Mouse (Mus musculus) cerebellum, adult 11 months (tissue): ENCODE results near the gene Hspg2.
"Not testable (repeated sequence)": the region's sequence is repeated elsewhere in the genome, so short reads cannot be mapped to it uniquely, and the experiment has no call there.

ENCODE experiments used
- DNase-seq: peaks from one replicate; pipeline ENCODE4 v3.0.0; 2022

The Hspg2 gene

DNA sequence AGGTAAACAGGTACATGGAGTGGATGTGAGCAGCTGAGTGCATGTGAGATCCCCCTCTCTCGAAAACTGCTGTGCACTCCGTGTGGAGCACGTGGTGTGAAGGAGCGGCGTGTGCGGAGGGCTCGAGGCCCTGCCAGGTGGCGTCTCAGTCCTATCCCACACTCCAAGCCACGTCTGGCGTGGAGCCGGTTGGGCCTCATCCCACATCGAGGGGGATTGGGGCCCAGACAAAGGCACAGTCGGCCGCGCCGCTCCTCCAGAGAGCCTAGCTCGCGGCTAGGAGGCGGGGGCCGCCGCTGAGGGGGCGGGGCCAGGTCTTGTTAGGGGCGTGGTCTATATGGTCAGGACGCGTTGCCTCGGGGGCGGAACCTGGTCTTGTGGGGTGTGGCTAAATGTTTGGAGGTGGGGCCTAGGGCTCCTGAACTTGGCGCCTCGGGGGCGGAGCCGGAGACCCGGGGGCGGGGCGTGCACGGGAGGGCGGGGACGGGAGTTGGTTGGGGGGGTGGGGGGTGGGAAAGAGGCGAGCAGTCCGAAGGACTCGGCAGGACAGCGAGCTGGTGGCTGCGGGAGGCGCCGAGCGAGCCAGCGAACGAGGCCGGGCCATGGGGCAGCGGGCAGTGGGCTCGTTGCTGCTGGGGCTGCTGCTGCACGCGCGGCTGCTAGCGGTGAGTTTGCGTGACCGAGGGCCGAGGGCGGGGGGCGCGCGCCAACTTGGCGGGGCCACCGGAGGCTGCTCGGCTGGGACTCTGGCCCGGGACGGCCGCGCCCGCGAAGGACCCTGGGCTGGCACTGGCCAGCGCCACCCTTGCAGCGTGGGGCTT, at the start of gene Hspg2:
TSS of gene Hspg2 (plus strand) at position 510 of the 821 bp plus-strand sequence.
- peak; percentile 71 for DNase-seq

DNA sequence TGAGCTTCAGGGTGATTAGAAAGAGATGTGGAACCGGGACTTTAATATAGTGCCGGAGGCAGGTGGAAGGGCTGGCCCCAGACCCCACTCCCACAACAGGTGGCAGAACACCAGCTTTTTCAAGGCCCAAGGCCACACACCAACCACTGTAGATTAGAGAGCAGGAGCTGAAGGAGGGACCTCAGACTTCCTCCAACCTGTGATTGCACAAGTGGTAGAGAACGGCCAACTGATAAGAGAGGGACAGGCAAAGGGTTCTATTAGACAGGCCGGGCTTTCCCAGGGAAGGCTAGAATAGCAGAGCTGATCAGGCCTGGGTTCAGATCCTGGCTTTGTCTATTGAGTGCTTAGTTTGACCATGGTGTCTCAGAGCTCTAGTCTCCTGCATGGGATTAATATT, 38.1 kb upstream of the Hspg2 start, which contains the start of gene Cela3b:
TSS of gene Cela3b (minus strand) at position 39 of the 400 bp plus-strand sequence.
- DNase-seq, result no peak

- DNase-seq, result not testable (repeated sequence)
Measured at GRCm38 (mm10) chr4:137432700-137433550, 35.6 kb upstream of the Hspg2 start.

DNA sequence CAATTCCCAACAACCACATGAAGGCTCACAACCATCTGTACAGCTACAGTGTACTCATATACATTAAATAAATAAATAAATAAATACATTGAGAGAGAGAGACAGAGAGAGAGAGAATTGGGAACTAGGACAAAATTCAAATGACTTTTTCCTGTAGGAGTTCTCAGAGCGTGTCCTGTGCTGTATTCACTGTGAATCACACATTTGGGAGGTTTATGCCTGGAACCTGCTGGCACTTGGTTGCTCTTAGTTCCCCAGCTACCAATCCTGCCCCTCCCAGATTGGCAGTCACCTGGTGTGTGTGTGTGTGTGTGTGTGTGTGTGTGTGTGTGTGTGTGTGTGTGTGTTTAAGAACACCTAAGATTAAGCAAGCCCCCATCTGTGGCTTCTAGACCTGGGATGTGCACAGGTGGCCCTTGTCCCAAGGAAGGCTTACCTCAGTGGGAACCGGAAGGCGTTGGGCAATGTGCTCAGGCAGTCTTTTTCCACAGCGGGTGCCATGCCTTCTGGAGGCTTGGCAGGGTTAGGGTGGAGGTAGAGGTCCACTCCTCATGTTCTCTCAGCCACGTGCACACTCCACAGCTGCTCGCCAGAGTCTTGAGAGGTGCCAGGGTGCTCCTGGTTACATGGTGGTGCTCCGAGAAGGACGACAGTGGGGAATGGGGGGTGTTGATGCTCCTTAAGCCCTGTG, 31.4 kb upstream of the Hspg2 start:
- DNase-seq, result no peak

DNA sequence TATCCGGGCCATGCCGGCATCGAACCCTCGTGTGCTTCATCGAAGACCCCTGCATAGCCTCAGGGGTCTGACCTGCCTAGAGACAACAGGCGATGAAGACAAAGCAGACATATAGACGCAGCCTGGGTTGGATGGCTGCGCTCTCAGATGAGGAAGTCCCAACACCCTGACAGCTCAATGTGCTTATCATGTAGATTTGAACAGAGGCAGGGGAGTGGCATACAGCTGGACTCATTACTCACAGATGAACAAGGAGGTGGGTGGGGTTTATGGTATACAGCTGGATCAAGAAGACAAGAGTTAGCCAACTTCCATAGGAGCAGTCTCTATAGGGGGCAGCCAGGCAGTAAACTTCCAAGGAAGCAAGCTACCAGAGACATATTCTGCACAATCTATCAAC, 29.7 kb upstream of the Hspg2 start:
- no peak for DNase-seq

DNA sequence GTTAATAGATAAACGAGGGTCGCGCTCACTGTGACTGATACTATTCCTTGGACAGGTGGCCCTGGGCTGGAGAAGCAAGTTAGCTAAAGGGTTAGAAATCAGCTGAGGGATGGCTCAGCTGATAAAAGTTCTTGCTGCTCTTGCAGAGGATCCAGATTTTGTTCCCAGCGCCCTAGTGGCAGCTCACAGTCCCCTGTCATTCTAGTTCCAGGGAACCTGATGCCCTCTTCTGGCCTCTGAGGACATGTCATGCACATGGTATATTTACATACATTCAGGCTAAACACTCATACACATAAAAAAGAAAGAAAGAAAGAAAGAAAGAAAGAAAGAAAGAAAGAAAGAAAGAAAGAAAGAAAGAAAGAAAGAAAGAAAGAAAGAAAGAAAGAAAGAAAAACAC, 27.2 kb upstream of the Hspg2 start:
- DNase-seq, result no peak

DNA sequence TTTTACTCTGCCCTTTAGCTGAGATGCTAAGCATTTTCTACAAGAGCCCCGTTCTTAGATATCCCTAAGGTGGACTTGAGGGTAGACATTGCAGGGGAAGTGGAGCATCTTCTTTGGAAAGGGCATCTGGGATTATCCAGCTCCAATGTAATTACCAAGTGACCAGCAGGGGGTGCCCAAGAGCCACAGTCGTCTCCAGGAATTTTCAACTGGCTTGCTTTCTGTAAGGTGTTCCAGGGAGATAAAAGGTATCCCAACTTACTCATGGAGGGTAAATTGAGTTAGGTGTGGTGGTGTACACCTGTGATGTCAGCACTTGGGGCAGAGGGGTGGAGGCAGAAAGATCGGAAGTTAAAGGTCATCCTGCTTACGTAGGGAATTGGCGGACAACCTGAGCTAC, 24.9 kb upstream of the Hspg2 start:
- peak; percentile 76 for DNase-seq

DNA sequence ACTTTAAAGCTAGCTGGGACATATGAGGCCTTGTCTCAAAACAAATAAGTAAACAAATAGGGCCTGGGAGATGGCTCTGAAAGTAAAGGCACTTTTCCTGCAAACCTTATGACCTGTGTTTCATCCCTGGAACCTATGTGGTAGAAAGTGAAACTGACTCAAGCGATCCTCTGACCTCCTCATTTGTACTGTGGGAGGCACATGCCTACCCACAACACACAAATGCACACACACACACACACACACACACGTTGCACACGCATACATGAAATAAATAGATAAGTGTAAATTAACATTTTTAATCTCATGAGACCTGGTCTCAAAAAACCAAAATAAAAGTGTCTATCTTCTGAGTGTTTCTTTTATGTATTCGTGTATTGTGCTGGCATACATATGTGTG, 22.7 kb upstream of the Hspg2 start:
- no peak for DNase-seq

DNA sequence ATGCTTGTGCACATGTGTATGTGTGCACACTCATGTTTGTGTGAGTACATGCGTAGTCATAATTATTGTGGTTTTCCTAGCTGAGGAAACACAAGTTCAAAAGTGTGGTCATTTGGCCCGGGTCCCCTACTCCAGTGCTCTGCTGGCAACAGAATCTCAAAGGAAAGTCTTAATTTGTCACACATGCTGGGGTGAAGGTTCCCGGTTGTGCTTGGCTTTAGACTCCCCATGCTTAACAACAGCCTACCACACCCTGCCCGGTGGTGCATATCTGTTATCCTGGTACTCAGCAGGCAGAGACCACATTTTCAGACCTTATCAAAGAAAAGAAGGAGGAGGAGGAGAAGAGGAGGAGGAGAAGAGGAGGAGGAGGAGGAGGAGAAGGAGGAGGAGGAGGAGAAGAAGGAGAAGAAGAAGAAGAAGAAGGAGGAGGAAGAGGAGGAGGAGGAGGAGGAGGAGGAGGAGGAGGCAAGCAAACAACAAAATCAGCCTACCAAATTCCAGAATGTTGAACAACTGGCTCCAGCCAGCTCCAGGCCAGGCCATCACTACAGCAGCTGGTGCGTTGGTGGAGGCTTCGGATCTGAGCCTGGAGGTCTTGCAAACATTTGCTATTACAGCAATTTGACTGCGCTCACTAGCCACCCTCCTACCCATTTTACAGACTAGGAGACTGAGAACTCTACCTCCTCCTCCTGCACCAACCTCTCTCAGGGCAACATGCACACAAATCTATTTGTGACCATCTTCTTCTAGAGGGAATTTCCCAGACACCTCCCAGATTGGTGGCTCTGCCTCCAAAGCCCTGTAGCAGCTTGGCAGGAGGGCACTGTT, 21.0 kb upstream of the Hspg2 start:
- DNase-seq, result no peak

DNA sequence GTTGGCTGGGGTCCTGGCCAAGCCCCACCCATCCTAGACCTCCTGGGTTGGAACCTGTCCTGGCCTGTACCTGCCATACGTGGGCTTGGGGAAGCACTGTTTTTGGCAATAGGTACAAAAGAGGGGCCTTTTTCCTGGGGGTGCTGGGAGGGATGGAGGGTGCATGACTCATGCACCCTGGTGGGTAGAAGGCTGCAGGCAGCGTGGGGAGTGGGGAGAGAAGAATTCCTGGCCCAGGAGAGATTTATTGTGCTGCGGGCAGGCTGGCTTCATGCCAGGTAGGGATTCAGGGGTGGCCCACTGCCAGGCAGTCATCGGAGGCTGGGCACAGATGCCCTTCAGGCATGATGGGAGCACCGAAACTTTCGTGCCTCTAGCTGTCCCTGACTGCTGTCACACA, 20.4 kb upstream of the Hspg2 start:
- DNase-seq, result no peak

GRCm38 (mm10) chr4:137448641-137449040, 19.9 kb upstream of the Hspg2 start:
- DNase-seq, result no peak

DNA sequence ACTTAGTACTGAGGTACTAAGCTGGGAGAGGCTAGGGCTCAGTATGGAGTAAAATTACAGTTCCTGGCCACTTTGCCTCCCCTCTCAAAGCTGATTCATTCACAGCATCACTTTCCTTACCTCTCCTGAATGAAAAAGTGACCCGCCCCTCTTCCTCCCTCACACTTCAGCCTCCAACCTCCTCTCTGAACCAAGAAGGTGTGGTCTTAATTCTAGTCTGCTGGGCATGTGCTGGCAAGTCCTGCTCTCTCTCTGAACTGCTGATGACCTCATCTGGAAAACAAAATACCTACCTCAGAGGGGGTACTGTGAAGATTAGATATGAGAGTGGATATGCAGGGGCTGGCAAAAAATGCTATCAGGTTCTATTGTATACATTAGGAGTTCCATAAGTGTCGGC, 19.4 kb upstream of the Hspg2 start:
- DNase-seq, result no peak

- DNase-seq, result no peak
Measured at GRCm38 (mm10) chr4:137449715-137450114, 18.9 kb upstream of the Hspg2 start.

DNA sequence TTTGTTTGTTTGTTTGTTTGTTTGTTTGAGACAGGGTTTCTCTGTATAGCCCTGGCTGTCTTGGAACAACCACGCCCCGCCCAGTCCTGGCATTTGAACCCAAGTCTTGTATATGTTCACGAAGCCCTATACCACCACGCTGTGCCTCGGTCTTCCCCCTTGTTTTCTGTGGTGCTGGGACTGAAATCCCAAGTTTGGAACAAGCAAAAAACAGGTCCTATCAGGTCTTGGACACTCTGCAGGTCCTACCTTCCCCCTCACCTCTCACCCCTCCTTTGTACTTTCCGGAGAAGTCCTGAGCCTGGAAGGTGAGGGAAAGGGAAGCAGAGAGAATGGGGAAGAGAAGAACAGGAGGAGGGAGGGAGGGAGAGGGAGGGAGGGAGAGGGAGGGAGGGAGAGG, 16.4 kb upstream of the Hspg2 start:
- DNase-seq, result no peak

DNA sequence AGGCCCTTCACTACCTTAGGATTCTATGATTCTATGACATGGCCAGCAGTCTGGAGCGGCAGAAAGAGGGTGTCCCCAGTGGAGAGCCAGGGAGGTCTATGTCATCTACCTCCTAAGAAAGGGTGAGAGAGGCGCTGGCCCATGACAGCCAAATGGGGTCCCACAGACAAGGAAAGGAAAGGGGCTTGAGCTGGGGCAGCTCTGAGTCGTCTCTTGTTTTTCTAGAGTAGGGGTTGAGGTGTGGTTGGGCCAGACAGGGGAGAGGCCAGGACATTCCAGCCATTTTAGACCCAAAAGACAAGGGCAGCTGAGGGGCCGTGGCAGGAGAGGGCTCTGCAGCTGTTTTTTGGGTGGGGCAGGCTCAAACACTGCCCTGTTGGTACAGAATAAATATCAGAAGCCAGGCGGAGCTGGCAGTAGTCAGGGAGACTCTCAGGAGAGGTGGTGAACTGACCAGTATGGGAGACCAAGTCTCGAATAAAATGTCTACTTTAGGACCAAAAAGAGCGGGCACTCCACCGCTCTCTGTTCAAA, 15.3 kb upstream of the Hspg2 start, which contains the start of gene 1700013G24Rik:
TSS of gene 1700013G24Rik (plus strand) at position 51 of the 534 bp plus-strand sequence.
- no peak for DNase-seq

- no peak for DNase-seq
Measured at GRCm38 (mm10) chr4:137454582-137454981, 14.0 kb upstream of the Hspg2 start.

DNA sequence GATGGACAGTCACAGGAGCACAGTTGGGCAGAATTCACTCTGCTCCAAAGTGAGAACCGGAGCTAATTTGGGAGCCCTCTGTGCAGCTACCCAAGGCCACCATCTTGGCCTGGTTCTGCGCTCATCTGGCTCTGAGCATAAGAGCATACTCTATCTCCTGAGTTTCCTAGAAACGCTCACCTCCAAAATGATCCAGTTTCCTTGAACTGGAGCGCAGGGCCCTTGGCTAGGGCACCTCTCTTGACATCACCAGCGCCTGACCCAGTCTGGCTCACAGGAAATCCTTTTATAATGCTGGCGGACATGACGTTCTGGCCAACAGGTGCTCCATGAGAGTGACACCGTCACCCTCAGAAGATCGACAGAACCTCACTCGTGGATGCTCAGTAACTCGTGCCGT, 12.0 kb upstream of the Hspg2 start:
- DNase-seq, result no peak

DNA sequence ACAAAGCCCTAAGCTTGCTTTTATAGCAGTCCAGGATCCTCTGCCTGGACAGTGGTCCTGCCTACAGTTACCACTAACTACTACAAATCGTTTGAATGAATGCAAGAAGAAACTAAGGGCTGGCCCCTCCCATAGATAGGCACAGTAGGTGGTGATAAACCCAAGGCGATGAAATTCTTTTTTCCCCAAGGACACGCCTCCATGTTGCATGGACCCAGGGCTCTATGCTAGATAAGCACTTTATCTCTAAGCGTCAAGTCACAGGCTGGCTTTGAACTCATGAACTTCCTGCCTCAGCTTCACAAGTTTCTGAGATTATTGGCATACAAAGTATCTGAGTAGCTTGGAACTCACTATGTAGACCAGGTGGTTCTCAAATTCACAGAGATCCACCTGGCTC, 11.3 kb upstream of the Hspg2 start:
- DNase-seq, result no peak

DNA sequence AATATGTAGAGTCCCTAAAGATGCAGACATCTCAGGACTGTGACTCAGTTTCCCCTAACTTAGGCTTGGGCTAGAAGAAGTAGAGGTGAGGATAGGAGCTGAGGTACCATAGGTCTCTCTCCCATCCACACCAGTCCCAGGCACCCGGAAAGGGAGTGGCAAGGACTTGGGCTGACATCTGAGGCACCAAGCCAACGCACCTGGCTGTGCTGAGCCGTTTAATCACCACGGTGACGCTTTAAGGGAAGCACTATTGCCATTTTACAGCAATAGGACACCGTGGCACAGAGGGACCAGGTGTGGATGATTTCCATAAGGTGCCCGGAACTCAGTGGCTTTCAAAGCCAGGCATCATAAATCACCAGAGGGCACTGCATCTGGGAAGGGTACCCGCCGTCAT, 10.3 kb upstream of the Hspg2 start:
- no peak for DNase-seq

DNA sequence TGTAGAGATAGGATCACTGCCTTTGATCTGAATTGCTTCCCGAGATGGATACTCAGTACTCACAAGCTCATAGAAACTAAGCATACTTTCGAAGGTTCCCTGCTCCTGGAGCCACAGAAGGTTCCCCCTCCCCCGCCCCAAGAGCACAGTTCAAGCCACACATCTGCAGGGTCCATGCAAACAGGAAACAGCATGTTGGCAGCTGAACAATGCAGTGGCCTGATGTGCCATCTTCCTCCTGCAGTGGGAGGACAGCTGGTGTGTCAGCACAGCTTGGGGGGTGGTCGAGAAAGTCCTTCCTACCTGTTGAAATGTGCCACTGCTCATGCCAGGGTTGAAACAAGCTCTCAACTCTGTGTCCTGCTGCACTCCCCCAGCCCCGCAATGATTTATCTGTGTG, 9.7 kb upstream of the Hspg2 start:
- DNase-seq, result no peak

- no peak for DNase-seq
Measured at GRCm38 (mm10) chr4:137460676-137461075, 7.9 kb upstream of the Hspg2 start.

DNA sequence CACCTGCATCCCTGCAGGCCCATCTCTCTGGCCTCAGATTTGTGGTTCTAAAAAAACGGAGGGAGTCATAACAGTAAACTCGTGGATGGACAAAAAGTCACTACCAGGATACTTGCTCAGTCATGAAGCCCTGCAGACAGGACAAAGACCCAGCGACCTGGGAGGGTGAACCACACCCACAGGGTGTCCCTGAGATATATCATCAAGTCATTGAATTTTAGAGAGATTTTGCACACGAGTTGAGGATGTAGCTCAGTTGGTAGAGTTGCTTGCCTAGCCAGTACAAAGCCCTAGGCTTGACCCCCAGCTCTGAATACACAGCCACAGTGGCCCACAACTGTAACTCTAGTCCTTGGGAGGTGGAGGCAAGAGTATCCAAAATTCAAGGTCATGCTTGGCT, 7.4 kb upstream of the Hspg2 start:
- DNase-seq, result no peak
